Mouse (Mus musculus) erythroblast, adult 5-6 weeks (primary cell): ENCODE measurements around the gene Ehd1. TPM values are rescaled to one million over a fixed set of nuclear protein-coding genes. Genes with fewer than 3 reads are reported as not detected.

Source experiments
- ATAC-seq: replicated peaks from 2 replicates; pipeline ENCODE4 v1.8.0; 2016; ENCODE audit warnings: moderate number of reproducible peaks, mild to moderate bottlenecking, moderate TSS enrichment, inconsistent platforms; ENCODE audit not compliant: poor library complexity, low FRiP score, severe bottlenecking
- total RNA-seq, 2 experiments: library from RNA; stranded (forward) in 1 of 2; stranded (reverse) in 1 of 2; fragments of 150-400 nt in 1 of 2; fragments of 200-764, 138-1000 nt in 1 of 2; gene quantifications; 2 replicates each; pipeline versions ENCODE4 v1.2.3 to v1.2.4; 2015 to 2017; ENCODE audit warnings: low replicate concordance in 2 of 2

Ehd1 gene
- total RNA-seq, 2 experiments from 2014 or later, result 12.7 to 25.9 TPM

- no peak for ATAC-seq
These were observed 23.5 kb upstream of the Ehd1 start for GRCm38 (mm10) chr19:6253021-6253420.

- ATAC-seq, result no peak
These were observed 16.1 kb upstream of the Ehd1 start for GRCm38 (mm10) chr19:6260428-6260827.

DNA sequence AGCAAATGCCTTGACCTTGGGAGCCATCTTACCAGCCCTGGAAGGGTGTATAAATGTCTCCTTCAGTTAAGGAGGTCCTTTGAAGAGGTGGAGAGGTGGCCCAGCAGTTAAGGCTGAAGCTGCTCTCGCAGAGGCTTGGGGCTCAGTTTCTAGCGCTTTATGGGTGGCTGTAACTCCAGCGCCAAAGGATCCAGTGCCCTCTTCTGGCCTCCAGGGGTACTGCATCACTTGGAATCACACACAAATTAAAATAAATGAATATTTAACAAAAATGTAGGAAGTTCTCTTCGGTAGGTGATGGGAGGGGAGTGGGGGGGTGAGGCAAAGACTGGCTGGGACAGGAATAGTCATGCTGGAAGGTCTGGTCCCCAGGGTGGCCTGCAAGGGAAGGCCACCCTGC is 15.6 kb upstream of the Ehd1 start:
- no peak for ATAC-seq

DNA sequence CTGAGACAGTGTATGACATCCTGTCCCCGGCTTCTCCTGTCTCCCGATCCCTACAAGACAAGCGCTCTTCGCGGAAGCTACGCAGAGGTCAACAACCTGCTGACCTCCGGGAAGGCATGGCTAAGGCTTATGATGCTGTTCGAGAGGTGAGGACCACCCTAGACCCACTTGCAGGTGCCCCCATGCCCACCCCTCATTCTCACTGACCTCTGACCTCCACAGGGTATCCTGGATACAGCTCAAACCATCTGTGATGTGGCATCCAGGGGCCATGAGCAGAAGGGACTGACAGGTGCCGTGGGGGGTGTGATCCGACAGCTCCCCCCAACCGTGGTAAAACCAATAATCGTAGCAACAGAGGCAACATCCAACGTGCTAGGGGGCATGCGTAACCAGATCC is 15.1 kb upstream of the Ehd1 start:
- no peak for ATAC-seq

DNA sequence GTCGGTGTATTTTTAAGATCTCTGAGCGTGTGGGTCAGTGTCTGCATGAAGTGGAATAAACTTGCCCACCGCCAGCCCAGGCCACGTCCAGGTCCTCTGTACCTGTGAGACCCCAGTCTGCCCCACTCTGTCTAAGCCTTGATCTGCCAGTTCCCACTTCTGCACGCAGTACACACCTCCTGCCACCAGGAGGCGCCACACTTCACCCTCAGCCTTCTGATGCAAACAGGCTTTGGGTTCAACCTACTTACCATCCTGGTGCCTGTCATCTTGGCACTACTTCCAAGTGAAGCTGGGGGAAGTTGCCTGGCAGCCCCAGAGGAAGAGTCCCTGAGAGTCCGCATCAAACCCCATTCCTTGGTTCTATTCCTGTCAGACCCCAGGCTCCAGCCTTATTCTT is 14.3 kb upstream of the Ehd1 start:
- ATAC-seq, result peak; percentile 66

DNA sequence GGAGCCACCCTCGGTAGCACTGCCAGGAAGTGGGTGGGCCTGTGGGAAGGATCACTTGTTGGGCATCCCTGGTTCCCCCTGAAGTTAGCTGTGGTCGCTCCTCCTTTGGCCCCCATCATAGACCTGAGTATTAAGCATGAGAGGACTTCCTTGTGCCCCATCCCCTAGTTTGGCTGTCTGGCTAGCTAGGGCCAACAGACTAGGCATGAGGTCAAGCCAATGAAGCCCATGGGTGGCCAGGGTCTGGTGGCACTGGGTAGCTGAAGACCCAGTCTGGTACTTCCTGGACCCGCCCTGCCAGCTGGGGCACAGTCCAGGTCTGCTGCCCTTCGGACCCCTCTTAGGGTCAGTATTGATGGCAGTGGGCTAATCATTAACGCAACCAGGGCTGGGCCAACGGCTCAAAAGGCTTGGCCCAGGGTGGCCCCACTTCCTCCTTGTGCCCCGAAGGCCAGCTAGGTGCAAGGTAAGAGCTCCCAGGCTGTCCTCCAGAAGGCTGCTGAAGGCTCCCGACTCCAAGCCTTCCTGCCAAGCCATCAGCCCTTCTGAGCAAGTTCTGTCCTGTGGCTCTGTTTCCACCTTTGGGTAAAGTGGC is 13.6 kb upstream of the Ehd1 start:
- no peak for ATAC-seq

DNA sequence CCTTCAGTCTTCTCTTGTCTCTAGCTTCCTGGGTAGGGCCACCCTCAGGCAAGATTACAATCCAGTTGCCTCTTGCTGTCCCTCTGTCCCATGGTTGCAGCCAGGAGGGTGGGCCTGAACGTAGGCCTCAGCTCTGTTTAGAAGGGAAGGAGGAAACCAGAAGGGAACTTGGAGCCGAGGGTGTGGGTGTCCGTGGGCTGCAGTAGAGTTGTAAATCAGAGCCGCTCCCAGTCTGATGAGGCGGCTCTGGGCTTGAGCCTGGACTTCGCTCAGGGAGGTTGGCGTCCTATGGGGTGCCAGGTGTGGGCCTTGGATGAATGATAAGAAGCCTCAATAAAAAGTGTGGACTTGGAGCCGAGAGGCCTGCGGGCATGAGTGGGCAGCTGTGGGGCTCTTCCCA is 12.3 kb upstream of the Ehd1 start:
- no peak for ATAC-seq

- no peak for ATAC-seq
These were observed 11.6 kb upstream of the Ehd1 start for GRCm38 (mm10) chr19:6264945-6265344.

GRCm38 (mm10) chr19:6265727-6266182 is 10.8 kb upstream of the Ehd1 start:
- ATAC-seq, result no peak

GRCm38 (mm10) chr19:6267306-6268169 is 9.0 kb upstream of the Ehd1 start:
- peak; percentile 22 for ATAC-seq

DNA sequence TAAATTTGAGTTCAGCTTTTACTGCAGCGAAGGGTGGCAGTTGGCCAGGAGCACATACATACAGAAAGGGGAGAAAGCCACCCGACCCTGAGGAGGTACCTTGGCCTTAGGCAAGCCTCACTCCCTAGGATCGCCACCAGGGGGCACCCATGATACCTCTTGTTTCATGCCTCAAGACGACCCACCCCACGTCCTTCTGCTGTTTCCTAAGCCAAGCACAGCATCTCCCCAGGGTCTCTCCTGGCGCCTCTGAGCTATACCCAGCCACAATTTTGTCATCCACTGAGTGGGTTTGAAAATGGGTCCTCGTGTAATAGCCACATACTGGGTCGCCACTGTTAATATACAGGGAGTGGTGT is 8.4 kb upstream of the Ehd1 start:
- peak; percentile 79 for ATAC-seq

GRCm38 (mm10) chr19:6268670-6269132 is 7.8 kb upstream of the Ehd1 start:
- ATAC-seq, result no peak

- ATAC-seq, result no peak
These were observed 6.6 kb upstream of the Ehd1 start for GRCm38 (mm10) chr19:6269798-6270475.

DNA sequence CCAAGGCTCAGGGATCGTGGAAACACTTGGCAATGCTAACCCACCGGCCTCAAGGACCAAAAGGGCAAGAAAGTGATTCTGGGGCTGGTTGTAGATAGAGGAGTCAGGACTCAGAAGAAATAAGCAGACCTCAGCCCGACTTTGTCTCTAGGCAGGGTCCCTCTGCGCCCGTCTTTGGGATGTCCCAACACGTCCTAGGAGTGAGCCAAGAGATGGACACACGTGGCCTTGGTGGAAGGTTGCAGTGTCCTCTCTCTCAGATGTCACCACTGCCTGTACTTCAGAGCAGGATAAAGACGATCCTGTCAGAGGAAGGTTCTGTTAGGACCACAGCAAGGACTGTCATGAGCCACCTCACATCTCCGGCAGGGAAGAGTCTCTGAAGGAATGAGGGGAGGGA is 5.9 kb upstream of the Ehd1 start:
- no peak for ATAC-seq

DNA sequence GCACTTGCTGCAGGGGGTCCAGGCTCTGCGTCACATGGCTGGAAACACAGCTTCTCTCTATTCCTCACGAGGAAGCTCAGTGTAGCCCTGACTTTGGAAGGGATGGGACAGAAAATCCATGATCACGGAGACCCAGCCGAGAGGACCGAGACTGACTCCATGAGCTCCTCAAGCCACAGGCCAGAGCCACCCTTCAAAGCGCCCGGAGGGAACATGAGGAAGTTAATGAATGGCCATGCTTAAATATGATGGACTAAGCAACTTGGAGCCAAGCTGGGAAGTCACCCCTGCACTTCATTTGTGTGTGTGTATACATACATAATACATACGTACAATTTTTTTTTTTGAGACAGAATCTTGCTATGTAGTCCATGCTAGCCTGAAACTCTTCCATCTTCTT is 5.3 kb upstream of the Ehd1 start:
- no peak for ATAC-seq

DNA sequence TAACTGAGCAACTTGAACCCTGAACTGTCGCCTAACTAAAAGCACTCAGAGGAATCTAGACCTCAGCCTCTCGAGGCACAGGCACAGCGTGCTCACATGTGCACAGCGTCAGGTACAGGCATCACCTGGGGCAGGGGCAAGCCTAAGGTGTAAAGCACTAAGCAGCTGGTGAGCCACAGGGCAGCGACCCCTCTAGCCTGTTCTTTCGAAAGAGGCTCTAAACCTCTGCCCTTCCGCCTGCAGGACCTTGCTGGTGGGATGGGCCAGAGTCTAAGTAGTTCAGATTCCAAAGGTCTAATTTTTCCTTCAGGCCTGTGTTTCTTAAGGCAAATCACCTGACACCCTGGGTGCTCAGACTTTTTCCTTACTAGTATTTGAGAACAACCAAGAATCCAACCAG is 4.5 kb upstream of the Ehd1 start:
- ATAC-seq, result no peak

GRCm38 (mm10) chr19:6272738-6273137 is 3.8 kb upstream of the Ehd1 start:
- no peak for ATAC-seq

- ATAC-seq, result no peak
These were observed 2.9 kb upstream of the Ehd1 start for GRCm38 (mm10) chr19:6273592-6273991.

- no peak for ATAC-seq
These were observed 2.4 kb upstream of the Ehd1 start for GRCm38 (mm10) chr19:6273998-6274608.

- no peak; the same call in 1 of the 2 replicates for ATAC-seq
These were observed 660 bp upstream of the Ehd1 start for GRCm38 (mm10) chr19:6275740-6276389.
